Mouse (Mus musculus) 3134 (cell line): Measurements from ENCODE around the gene Anapc10.
"Not testable (repeated sequence)": the region's sequence is repeated elsewhere in the genome, so short reads cannot be mapped to it uniquely, and the experiment has no call there.

ENCODE experiments used
- DNase-seq: peaks from one replicate; pipeline ENCODE4 v3.0.0-alpha.2; 2011; ENCODE audit warnings: low spot score; ENCODE audit not compliant: insufficient read length; ENCODE audit errors: extremely low read depth

Anapc10 gene

DNA sequence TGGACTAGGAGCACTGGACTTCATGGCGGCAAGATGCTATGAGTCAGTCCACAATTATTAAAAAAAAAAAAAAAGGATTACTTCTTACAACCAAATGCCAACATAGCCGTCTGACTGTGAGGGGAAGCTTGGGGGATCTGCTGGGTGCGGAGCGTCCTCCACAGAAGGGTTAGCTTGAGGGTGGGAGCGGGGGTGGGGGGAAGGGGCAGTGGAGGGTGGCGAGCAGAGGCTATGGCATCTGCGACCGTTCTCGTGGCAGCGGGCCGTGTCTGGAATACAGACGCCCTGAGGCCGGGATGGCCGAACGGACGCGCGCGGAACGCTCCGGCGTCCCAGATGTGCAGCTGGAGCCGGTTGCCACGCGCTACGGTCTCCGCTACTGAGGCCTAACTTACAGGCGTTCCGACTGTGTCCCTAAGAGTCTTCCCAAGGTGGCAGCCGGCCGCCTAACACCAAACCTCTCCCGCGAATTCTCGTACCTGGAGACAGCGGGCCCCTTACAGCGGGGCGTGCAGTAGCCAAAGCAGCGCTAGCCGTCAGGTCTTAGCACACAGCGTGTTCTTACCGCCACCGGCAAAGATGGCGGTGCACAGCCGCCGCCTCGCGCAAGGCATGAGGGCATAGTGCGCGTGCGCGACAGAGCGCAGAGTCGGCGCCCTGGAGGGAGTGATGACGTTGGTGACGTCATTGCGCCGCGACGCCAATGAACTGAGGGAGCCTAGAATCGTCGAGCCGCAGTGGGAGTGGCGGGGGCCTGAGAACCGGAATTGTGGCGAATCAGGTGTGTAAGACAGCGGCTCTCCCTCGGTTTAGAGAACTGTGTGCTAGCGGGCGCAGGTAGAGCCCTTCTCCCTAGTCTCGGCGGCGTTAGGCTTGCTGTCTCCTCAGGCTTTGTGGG, at the start of gene Anapc10, which contains the start of gene Abce1:
Anapc10 (plus strand) TSS at position 757 of the 898 bp plus-strand sequence.
Abce1 (minus strand) TSS at position 677 of the 898 bp plus-strand sequence.
- DNase-seq, result peak; percentile 96

DNA sequence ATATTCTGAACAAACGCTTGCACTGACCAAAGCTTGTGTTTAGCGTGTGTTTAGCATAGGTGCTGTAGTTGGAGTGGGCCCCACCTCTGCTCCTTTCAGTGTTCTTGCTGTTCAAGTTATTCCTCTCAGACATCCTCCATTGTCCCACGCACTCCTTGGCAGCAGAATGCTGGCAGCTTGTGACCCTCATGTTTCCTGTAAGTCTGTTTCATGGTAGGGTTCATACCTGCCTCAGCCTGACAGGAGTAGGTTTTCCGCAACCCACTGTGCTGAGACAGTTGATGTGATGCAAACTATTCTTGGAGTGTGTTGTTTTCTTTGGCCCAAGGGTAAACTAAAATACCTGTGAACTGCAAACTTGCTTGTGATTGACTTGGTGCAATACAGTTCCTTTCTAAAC, 35.2 kb upstream of the Anapc10 start:
- DNase-seq, result no peak

DNA sequence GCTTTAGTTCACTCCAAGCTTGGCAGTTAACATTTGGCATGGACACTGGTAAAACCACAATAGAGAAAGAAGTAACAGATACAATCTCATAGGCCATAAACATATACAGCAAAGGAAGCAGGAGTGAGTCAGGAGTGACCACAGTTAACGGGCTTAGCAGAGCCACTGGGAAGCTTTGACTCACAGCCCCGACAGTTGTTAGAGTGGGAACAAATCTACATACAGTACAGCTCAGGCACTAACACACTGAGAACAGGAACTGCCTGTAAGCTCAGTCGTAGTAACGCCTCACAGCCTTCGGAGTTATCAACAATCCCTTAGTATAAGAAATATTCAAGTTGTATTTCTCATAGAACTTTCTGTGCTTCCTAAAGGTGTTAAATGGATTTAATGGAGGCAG, 32.6 kb upstream of the Anapc10 start:
- peak; percentile 67 for DNase-seq

DNA sequence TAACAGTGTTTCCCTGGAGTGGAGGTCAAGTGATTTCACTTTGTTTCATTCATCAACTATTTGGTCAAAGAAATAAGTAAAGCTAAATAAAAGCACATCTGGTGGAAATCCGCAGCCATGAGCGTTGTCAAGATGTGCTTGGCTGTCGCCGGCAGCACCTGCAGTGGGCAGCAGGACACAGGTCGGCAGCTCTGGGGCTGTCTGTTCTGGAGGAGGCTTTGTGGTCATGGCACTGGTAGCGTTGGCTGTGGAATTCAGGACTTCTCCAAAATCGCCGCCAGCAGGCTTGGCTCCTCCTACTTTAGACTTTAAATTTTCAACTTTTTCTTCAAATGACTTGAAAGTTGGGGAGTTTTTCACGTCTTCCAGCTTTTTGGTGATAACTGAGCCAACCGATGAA, 31.5 kb upstream of the Anapc10 start:
- not testable (repeated sequence) for DNase-seq

DNA sequence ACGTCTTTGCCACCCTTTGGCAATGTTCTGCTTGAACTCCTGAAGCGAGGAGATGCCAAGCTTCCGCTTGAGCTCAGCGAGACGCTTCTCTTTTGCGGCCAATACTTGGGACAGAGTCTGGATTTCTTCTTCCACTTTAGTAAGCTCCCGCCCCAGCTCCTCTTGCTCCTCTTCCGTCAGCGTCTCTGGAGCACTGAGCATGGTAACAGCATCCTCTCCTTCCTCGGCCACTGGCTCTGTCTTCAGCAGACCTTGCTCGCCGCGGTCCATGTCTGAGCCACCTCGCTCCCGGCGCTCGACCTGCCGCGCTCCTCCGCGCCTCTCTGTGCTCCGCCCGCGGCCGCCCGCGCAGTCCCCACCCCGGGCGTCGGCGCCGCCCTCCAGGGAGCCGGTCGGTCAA, 31.1 kb upstream of the Anapc10 start:
- no peak for DNase-seq

DNA sequence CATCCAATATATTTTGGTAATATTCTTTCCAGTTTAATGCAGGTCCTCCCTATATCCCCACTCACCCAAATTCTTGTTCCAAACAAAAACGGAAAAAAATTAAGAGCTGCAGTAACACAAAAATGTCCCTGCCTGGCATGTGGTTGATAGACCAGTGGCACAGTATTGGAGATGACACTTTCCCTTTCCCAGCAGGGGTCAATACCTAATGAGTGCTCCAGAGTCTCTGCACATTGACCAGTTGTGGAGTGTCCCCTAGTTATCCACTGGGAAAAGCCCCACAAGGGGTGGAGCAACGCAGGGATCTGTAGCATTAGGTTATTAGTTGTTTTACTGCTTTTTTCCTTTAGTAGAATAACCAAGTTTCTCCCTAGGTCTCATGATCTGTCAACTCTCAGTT, 30.7 kb upstream of the Anapc10 start:
- DNase-seq, result no peak

DNA sequence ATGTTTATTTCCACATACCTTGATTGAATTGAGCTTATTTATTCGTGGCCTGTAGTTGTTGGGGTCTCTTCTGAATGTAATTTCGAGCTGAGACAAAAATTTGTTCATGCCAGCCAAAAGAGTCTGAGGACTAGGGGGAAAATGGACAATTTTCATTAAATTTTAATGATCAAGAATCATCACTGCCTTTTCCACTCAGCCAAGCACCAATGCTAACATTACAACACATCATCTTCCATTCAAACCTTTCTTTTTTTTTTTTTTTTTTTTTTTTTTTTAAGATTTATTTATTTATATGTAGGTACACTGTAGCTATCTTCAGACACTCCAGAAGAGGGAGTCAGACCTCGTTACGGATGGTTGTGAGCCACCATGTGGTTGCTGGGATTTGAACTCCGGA, 25.7 kb upstream of the Anapc10 start:
- not testable (repeated sequence) for DNase-seq

DNA sequence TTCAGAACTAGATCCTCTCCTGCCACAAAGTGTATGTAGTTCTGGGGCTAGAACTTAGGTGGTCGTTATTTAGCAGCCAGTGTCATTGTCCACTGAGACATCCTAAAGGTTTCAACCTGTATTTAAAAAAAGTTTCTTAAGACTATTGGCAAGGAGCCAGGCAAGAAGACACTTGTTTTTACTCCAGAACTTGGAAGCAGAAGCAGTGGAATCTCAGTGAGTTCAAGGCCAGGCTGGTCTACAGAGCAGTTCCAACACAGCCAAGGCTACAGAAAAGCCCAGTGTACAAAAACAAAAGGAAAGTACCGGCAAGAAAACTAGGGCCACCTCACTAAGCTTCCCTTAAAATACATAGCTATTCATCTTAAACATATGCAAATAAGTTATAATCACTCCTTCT, 19.1 kb upstream of the Anapc10 start:
- no peak for DNase-seq

DNA sequence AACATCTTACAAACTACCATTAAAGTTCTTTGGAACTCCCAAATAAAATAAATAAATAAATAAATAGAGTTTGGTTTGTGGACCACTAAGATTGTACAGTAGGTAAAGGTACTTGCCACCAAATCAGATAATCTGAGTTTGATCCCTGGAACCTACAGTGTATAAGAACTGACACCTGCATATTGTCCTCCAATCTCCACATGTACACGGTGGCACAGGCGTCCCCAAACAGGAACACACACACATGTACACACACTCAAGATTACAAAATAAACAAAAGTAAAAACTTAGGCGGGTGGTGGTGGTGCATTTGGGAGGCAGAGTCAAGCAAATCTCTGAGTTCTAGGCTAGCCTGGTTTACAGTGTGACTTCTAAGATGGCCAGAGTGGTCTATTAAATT, 4.9 kb upstream of the Anapc10 start:
- DNase-seq, result no peak

DNA sequence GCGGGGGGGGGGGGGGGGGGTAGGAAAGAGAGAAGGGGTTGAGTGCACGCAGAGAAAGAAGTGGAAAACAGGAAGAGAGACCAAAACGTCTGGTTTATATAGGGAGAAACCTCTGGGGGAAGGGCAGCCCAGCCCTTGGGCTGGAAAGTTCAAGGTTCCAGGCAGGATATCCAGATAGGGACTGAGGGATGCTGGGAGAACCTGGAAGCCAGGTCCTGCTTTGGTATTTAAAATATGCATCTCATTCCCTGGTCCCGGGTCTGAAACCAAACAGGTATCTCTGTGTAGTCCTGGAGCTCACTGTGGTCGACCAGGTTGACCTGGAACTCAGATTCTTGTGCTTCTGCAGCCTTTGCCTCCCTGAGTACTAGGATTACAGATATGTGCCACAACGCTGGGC, 1.1 kb downstream of the Anapc10 start:
- DNase-seq, result no peak

DNA sequence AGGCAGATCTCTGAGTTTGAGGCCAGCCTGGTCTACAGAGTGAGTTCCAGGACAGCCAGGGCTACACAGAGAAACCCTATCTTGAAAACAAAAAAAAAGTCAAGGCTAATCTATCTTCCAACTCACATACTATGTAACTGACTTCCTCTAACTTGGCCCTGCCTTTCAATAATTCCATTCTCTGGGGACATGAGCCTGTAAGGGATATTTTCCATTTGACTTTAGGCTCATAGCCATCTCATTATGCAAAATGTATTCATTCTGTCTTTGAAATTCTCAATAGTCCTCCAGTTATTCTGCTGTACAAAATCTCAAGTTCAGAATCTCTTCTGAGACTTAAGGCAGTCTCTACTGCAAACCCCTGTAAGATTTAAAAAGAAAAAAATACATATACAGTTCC, 9.9 kb downstream of the Anapc10 start:
- DNase-seq, result no peak

DNA sequence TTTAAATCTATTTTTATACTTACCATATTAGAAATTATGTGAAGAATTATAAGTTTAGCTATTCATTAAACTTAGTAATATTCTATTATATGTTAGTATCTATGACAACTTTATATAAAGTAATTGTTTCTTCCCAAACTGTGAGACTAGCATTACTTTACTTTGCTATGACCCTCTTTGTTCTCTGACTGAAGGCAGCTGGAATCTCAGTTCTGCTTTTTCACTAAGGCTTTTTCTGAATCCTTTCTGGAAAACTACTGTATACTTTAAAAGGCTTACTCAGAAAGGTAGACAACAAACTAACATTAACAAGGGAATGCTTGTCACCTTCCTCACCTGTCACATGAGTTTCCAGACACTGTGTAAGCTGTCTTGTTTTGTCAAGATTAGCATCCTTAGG, 11.7 kb downstream of the Anapc10 start:
- no peak for DNase-seq

DNA sequence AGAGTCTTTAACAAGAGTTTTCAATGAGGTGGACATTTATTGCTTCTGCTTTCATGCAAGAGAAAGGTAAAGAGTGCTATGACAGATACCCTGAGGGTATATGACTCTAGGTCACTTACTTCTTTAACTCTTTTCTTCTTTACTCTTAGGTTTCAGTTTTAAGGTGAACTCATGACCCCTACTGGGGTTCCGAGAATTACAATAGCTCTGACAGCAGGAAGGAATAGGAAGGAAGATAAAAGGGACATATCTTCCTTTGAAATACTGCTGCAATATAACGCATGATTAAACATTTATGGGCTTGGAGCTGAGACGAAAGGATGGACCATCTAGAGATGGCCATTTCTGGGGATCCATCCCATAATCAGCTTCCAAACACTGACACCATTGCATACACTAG, 13.0 kb downstream of the Anapc10 start:
- DNase-seq, result no peak

DNA sequence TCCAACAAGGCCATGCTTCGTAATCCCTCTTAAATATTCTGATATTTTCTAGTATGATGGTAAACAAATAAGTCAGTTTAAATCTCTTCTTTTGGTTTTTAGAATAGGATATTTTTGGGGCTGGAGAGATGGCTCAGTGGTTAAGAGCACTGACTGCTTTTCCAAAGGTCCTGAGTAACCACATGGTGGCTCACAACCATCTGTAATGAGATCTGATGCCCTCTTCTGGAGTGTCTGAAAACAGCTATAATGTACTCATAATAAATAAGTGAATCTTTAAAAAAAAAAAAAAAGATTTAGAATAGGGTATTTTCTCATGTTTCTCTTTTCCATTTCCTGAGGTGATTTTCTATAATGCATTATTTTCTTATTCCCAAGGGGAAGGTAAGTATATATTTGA, 16.3 kb downstream of the Anapc10 start:
- peak; percentile 7 for DNase-seq

DNA sequence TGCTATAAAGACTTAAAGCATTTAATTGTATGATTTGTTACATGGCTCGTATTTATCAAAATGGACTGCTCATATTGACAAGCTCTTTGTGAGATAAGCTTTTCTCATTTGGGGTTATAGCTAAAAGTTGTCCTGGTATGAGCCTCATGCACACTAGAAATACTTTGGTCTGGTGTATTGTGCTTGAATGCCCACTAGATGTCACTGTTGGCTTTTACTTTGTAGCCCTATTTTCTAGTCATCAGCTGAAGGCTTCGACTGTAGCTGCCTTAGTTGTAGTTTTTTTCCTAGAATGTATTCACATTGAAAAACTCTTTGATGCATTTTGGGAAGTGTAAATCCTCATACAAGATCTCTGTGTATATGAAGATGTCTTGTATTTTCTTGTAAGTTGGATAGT, 22.7 kb downstream of the Anapc10 start:
- peak; percentile 10 for DNase-seq

DNA sequence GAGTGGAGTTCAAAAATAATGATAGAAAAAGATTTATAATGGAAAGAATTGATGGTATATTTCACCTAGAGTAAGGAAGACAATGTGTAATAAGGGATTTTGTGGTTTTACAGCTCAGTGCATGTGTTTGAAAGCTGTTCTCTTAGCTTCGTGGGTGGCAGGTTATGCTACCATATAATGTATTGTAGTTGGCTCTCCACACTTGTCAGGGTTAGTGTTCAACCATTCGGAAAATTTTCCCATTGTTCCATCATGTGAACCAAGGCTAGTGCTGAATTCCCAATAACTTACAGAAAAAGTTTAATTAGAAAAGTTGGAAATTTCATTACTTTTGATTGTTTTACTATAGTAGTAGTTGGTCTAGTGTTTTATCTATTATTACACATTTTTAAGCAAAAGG, 36.6 kb downstream of the Anapc10 start:
- no peak for DNase-seq

DNA sequence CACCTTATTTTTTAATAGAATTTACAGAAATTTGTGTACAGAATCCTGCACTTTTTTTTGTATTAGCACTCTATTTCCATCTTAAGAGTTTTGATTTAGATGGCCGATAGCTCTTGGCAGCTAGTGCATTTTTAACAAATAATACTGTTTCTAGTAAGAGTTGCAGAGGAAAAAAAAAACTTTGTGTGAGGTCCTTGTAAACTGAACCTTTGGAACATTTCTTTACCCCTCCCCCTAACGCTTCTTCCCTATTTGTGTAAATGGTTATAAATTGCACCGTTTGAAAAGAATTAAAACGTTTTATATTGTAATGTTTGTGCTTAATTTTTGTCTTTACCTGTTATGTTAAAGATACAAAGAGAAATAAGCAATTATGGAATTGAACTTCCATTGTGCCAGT, 37.0 kb downstream of the Anapc10 start:
- no peak for DNase-seq

DNA sequence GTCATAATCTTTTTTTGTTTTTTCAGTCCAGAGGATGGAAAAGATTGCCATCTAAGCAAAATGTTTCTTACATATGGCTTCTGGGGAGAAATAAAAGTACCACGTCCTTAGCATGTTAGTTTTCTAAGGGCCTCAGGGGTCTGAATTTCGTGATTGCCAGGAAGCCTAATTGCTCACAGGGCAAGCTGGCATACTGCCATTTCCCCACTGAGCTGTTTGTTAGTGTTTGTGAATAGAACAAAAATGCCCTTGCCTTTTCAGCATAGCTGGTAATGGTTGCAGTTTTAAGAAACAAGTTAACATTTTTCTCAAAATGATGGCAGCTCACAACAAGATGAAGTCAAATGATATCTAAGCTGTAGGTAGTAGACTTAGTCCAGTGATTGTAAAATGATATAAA, 38.7 kb downstream of the Anapc10 start:
- no peak for DNase-seq

DNA sequence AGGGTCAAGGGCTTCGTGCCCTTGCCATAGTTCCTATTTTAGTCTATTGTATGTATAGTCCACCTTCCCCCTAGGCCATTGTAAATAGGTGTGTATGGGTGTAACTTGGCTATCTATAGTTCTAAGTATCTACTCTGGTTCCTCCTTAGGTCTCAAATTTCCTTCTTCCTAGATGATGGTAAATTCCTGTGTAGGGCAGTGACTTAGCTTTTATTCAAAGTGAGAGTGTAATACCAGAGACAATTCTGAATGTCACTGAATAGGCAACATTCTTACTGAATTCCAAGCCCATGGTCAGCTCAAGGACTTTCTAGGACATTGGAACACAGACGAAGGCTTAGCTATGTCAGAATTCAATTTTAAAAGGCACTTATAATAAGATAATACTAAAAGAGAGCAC, 83.3 kb downstream of the Anapc10 start:
- not testable (repeated sequence) for DNase-seq

DNA sequence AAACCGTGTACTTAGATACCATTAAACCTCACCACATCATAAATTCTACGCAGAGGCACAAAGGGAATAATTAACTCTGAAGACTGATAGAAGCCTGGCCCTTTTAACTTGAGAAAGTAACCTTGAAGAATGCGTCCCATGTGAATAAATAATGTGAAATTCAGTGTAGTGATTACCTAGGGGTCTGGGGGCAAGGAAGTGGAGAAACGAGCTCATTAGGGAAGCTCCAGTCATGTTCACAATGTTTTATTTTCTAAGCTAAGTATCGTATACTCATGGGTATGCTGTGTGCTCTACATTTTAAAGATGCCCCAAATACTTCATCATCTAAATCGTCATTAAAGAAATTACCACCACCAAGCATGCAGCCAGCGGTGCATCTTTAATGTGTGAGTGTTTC, 85.1 kb downstream of the Anapc10 start:
- no peak for DNase-seq

DNA sequence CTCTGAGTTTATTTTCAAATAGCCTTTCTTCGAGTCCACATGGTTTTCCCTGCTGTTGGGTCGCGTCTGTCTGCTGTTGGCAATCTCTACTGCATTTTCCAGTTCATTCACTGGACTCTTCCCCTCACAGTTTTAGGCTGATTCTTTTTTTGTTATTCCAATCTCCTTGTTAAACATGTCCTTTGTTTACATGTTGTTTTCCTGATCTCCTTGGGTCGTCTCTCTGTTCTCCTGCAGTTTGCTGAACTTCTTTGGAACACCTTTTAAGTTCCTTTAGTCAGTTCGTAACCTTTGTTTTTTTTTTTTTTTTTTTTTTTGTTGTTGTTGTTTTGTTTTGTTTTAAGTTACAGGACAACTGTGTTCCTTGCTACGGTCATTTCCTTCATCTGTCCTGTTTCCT, 92.9 kb downstream of the Anapc10 start:
- no peak for DNase-seq

DNA sequence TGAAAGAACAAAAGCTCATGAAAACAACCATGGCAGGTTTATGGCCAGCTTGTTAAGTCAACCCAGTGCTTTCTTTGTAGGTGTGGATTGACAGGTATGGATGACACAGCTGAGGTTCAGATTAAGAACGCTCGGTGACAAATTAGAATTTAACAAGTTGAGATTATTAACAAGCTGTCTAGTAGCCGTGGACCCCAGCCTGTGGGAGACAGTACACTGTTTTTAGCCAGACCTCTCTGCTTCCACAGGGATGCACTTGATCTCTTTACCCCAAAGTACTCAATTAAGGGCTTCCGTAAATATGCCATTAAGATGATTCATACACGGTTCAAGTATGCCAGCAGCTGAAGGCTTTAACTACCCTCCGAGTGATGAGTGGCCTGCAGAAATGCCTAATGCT, 95.4 kb downstream of the Anapc10 start:
- DNase-seq, result no peak

DNA sequence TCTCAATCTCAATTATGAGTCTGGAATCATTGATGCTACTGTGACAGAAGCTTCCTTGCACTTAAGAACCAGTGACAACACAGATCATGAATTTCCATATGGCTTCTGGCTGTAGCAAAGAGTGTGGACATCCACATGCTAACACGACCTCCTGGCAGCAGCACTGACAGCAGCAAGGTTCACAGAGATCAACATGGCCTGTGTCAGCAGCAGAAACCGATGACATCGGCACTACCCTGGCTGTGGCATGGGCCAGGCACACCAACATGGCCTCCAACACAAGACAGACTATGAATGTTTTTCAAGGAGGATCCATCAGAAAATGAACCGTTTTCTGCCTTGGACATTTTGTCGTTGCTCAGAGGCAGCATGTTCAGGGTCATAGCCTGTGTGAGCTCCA, 114.9 kb downstream of the Anapc10 start:
- DNase-seq, result no peak
